Mouse (Mus musculus): Measurements from ENCODE around the gene Mslnl.

DNA sequence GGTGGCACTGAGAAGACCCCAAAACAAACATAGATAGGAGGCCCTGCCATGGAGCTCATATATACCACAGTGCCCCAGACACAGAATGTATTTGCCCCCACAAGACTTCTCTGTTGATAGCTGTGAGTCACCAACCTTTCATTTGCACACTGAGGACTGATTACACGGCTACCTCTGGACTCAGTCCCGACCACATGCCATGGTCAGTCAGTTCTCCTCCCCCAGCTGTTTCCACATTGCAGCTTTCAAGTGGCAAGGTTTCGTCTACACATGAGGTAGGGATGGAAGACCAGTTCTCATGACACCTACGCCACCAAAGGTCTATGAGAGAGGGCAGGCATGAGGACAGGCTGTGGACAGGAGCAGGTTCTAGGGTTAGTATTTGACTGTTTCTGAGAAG, 24.7 kb upstream of the Mslnl start:
- TF ChIP-seq CTCF (IDR thresholded peaks at IDR 0.05; ENCODE audit: low read depth, low read length) (no peak), GATA1 (IDR thresholded peaks at IDR 0.05; ENCODE audit: borderline replicate concordance, low read length) (no peak), GATA2 (IDR thresholded peaks at IDR 0.05; ENCODE audit: borderline replicate concordance, low read depth, low read length) (no peak)

Data from G1E (cell line).